7 mouse cellular contexts compared by ENCODE assay signal in genomic region chr1:89344546-89344945, GRCm38 (mm10).
DNase-seq lines count a peak whose midpoint lies in the region; ATAC-seq lines count a peak whose summit lies in the region.

No protein-coding gene starts in this region.

- H3K9me3 ChIP-seq in midbrain, embryonic 10.5 days (replicated peaks), result no peaks in the 10 kb centered on the region
- no peaks in the 10 kb centered on the region for H3K9me3 ChIP-seq in midbrain, embryonic 14.5 days (ENCODE audit: control insufficient read depth, low read length)

- intact Hi-C loops in left cerebral cortex, postnatal 36 days (cut with DNase I), result no loop called here

- peaks cover 9% of the 10 kb centered on the region for H3K4me1 ChIP-seq in midbrain, embryonic 10.5 days
- H3K4me1 ChIP-seq in midbrain, embryonic 14.5 days (ENCODE audit: control insufficient read depth, insufficient read depth, low read length), result no peaks in the 10 kb centered on the region

- H3K36me3 ChIP-seq in midbrain, embryonic 10.5 days, result no peaks in the 10 kb centered on the region
- no peaks in the 10 kb centered on the region for H3K36me3 ChIP-seq in midbrain, embryonic 14.5 days (ENCODE audit: control insufficient read depth, insufficient read depth, low read length)

- H3K4me2 ChIP-seq in midbrain, embryonic 14.5 days (ENCODE audit: low read length), result no peak overlapping the region

- no peak overlapping the region for H3K9ac ChIP-seq in midbrain, embryonic 14.5 days (replicated peaks; ENCODE audit: low read length)

- ATAC-seq in midbrain, embryonic 14.5 days (ENCODE audit: low FRiP score, low TSS enrichment), result no peak
- 0 out of 4 replicates have a peak, but pooled peaks have one; percentile 27 to 42 for ATAC-seq in hematopoietic stem cell, adult 5-6 weeks (replicated peaks in 1 of 2; ENCODE audit: insufficient read depth in 1 of 2, low FRiP score in 2 of 2, low TSS enrichment in 1 of 2, low read depth in 1 of 2, poor library complexity in 2 of 2, severe bottlenecking in 2 of 2)

- WGBS in midbrain, embryonic 10.5 days, result 39% methylated on average over 6 of the region's 6 CpGs
- 40% methylated on average over 6 of the region's 6 CpGs for WGBS in midbrain, embryonic 14.5 days

- DNase-seq in midbrain, embryonic 10.5 days (ENCODE audit: low spot score), result peak; percentile 41
- DNase-seq in midbrain, embryonic 14.5 days, result no peak
- DNase-seq in adrenal gland, adult (ENCODE audit: inconsistent age in 2 of 2, low spot score in 1 of 2), result peak; percentile 60 to 87
- peak; percentile 31 for DNase-seq in cerebellum, adult 9-11 months
- peak; percentile 35 to 52 for DNase-seq in lung, postnatal 4 days
- no peak for DNase-seq in left cerebral cortex, postnatal 36 days (ENCODE audit: low spot score in 2 of 2)

- no peak overlapping the region for H3K4me3 ChIP-seq in midbrain, embryonic 10.5 days
- no peak overlapping the region for H3K4me3 ChIP-seq in midbrain, embryonic 14.5 days (replicated peaks; ENCODE audit: low read depth, low read length)

- no peaks in the 10 kb centered on the region for H3K27me3 ChIP-seq in midbrain, embryonic 10.5 days (ENCODE audit: low read depth, poor library complexity, severe bottlenecking)
- no peaks in the 10 kb centered on the region for H3K27me3 ChIP-seq in midbrain, embryonic 14.5 days (ENCODE audit: control insufficient read depth, insufficient read depth, low read length)

- no peak overlapping the region for H3K27ac ChIP-seq in midbrain, embryonic 10.5 days (replicated peaks)
- no peak overlapping the region for H3K27ac ChIP-seq in midbrain, embryonic 14.5 days (replicated peaks; ENCODE audit: low read depth, low read length)

Comparison
In these comparisons a context has a peak if more than half of its experiments do, and no peak if none do; other contexts are left out.
1. DNase-seq: peak in midbrain, embryonic 10.5 days (single experiment), adrenal gland, adult (2 of 2), cerebellum, adult 9-11 months (single experiment) and lung, postnatal 4 days (2 of 2); none in midbrain, embryonic 14.5 days (single experiment) and left cerebral cortex, postnatal 36 days (0 of 2).